23 mouse cellular contexts compared by ENCODE assay signal in the genomic region with DNA sequence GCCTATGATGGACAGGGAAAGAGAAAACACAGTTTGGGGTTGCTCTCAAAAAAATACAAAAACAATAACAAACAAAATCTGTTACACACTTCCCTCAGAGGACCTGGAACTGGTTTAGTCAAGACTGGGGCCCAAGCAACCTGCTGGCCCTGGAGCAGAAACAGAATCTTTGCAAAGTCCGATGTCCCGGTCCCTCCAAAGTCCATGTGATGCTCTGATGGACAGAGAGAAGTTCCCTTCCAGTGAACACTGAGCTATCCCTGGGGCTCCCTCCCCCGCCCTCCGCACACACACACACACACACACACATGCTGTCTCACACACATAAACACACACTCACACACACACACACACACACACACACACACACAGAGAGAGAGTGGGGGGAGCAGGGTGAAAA. TPM values are rescaled to one million over a fixed set of nuclear protein-coding genes. Genes with fewer than 3 reads are reported as not detected.
DNase-seq lines count a peak whose midpoint lies in the region; ATAC-seq and TF ChIP-seq lines count a peak whose summit lies in the region.
"Had no signal": no experiment of that assay in that cellular context is flagged by ENCODE, and none has a peak within 500 bp of the region (broad histone marks: within the 10 kb centered on the region; RNA-seq: fewer than 3 reads in every experiment).

No protein-coding gene starts in this region.

- peaks cover 31% of the 10 kb centered on the region for H3K4me1 ChIP-seq in heart, embryonic 15.5 days (replicated peaks)
- peaks cover 12% of the 10 kb centered on the region for H3K4me1 ChIP-seq in heart, postnatal 0 days (ENCODE audit: control insufficient read depth, insufficient read depth)
- H3K4me1 ChIP-seq: embryonic facial prominence, embryonic 13.5 days; forebrain, embryonic 15.5 days; hindbrain, embryonic 15.5 days; intestine, embryonic 15.5 days; limb, embryonic 10.5 days; midbrain, embryonic 13.5 days; neural tube, embryonic 13.5 days had no signal

- 62% methylated on average over 4 of the region's 4 CpGs for WGBS in heart, embryonic 15.5 days
- WGBS in heart, postnatal 0 days = 65% methylated on average over 4 of the region's 4 CpGs

- no peak for TF ChIP-seq EP300 in heart, postnatal 0 days (IDR thresholded peaks at IDR 0.05; ENCODE audit: low read depth)

- no peak for DNase-seq in gastrocnemius, adult 2 months
- DNase-seq in gastrocnemius, adult 8-10 months (ENCODE audit: low spot score in 2 of 2) = no peak
- DNase-seq in heart, adult 18-20 months = no peak
- DNase-seq in heart, postnatal 0 days (ENCODE audit: low spot score) = no peak
- DNase-seq in kidney, postnatal 14 days = peak; percentile 66
- DNase-seq in adrenal gland, adult 18-20 months (ENCODE audit: low spot score in 2 of 2) = no peak
- DNase-seq in right cerebral cortex, adult 2 months (ENCODE audit: low spot score in 2 of 2) = no peak
- DNase-seq: adrenal gland, postnatal 14 days; cerebellum, adult 9-11 months; liver, postnatal 0 days; lung, postnatal 14 days; right cerebral cortex, postnatal 14 days; thymus, postnatal 36 days had no signal

- H3K27ac ChIP-seq in gastrocnemius, adult 2 months = peak overlapping the region; percentile 12; the same call in 1 of the 2 replicates
- peak overlapping the region; percentile 92 for H3K27ac ChIP-seq in heart, embryonic 15.5 days
- H3K27ac ChIP-seq in heart, postnatal 0 days (ENCODE audit: low read depth) = peak overlapping the region; percentile 87
- H3K27ac ChIP-seq: embryonic facial prominence, embryonic 13.5 days; forebrain, embryonic 15.5 days; hindbrain, embryonic 15.5 days; intestine, embryonic 15.5 days; limb, embryonic 10.5 days; midbrain, embryonic 13.5 days; neural tube, embryonic 13.5 days had no signal

- no peak overlapping the region for H3K4me3 ChIP-seq in gastrocnemius, adult 2 months
- H3K4me3 ChIP-seq in heart, embryonic 15.5 days = no peak overlapping the region
- H3K4me3 ChIP-seq in heart, postnatal 0 days (ENCODE audit: low read depth, low read length) = no peak overlapping the region
- H3K4me3 ChIP-seq: embryonic facial prominence, embryonic 13.5 days; forebrain, embryonic 15.5 days; hindbrain, embryonic 15.5 days; intestine, embryonic 15.5 days; limb, embryonic 10.5 days; midbrain, embryonic 13.5 days; neural tube, embryonic 13.5 days had no signal

- no peak overlapping the region for H3K4me2 ChIP-seq in heart, embryonic 15.5 days
- H3K4me2 ChIP-seq in heart, postnatal 0 days (ENCODE audit: low read depth, low read length) = no peak overlapping the region
- H3K4me2 ChIP-seq: embryonic facial prominence, embryonic 13.5 days; forebrain, embryonic 15.5 days; hindbrain, embryonic 15.5 days; intestine, embryonic 15.5 days; midbrain, embryonic 13.5 days; neural tube, embryonic 13.5 days had no signal

- no peaks in the 10 kb centered on the region for H3K9me3 ChIP-seq in heart, embryonic 15.5 days (replicated peaks)
- H3K9me3 ChIP-seq in heart, postnatal 0 days (replicated peaks; ENCODE audit: control insufficient read depth, low read length) = no peaks in the 10 kb centered on the region
- H3K9me3 ChIP-seq: embryonic facial prominence, embryonic 13.5 days; forebrain, embryonic 15.5 days; G1E; hindbrain, embryonic 15.5 days; intestine, embryonic 15.5 days; limb, embryonic 10.5 days; midbrain, embryonic 13.5 days; neural tube, embryonic 13.5 days had no signal

- H3K36me3 ChIP-seq in heart, embryonic 15.5 days = no peaks in the 10 kb centered on the region
- H3K36me3 ChIP-seq in heart, postnatal 0 days (replicated peaks; ENCODE audit: control insufficient read depth, insufficient read depth, low read length) = no peaks in the 10 kb centered on the region
- H3K36me3 ChIP-seq: embryonic facial prominence, embryonic 13.5 days; forebrain, embryonic 15.5 days; G1E; hindbrain, embryonic 15.5 days; intestine, embryonic 15.5 days; limb, embryonic 10.5 days; midbrain, embryonic 13.5 days; neural tube, embryonic 13.5 days had no signal

- no peak overlapping the region for H3K9ac ChIP-seq in heart, embryonic 15.5 days
- no peak overlapping the region for H3K9ac ChIP-seq in heart, postnatal 0 days (replicated peaks; ENCODE audit: low read depth, low read length)
- H3K9ac ChIP-seq: embryonic facial prominence, embryonic 13.5 days; forebrain, embryonic 15.5 days; hindbrain, embryonic 15.5 days; intestine, embryonic 15.5 days; liver, postnatal 0 days; midbrain, embryonic 13.5 days; neural tube, embryonic 13.5 days had no signal

- ATAC-seq in heart, embryonic 15.5 days (replicated peaks; ENCODE audit: insufficient number of reproducible peaks, insufficient read depth, low FRiP score, low read depth) = no peak
- ATAC-seq in heart, postnatal 0 days (ENCODE audit: insufficient read depth, low read depth) = no peak
- ATAC-seq: activated CD4-positive, CD25-positive, alpha-beta regulatory T cell, adult 4 months; forebrain, embryonic 15.5 days; intestine, embryonic 15.5 days; liver, postnatal 0 days; midbrain, embryonic 13.5 days had no signal

- no peak for TF ChIP-seq CTCF in gastrocnemius, adult 2 months (IDR thresholded peaks at IDR 0.05)
- no peak for TF ChIP-seq CTCF in heart, postnatal 0 days (IDR thresholded peaks at IDR 0.05; ENCODE audit: low read depth)

- intact Hi-C loops in gastrocnemius, adult 2 months (cut with DNase I) = no loop called here

- no peaks in the 10 kb centered on the region for H3K27me3 ChIP-seq in heart, embryonic 15.5 days
- no peaks in the 10 kb centered on the region for H3K27me3 ChIP-seq in heart, postnatal 0 days (ENCODE audit: control insufficient read depth, insufficient read depth, low read length)
- H3K27me3 ChIP-seq: embryonic facial prominence, embryonic 13.5 days; forebrain, embryonic 15.5 days; hindbrain, embryonic 15.5 days; intestine, embryonic 15.5 days; midbrain, embryonic 13.5 days; neural tube, embryonic 13.5 days had no signal

RNA-seq across cellular contexts. Expression of a gene that starts 28.5 kb away (rescaled TPM):
- total RNA-seq in gastrocnemius, adult 2 months (2021) = 10 to 100 TPM; 11.9 to 31.5 TPM
- 10 to 100 TPM; 11.5 to 18.8 (median 16.5) TPM for total RNA-seq in gastrocnemius, adult 8-10 months (2022)
- 3.5 and 4.3 TPM in 2 replicates for polyA plus RNA-seq in heart, embryonic 15.5 days (2015; fragmentation: Nextera tagmentation; extraction: Ambion mirVana)
- 10 to 100 TPM; 25.4 to 31.1 TPM for total RNA-seq in heart, adult 18-20 months (2021)
- total RNA-seq in heart, postnatal 0 days (2014; rRNA removed; ENCODE audit: low replicate concordance) = 12.9 and 23.3 TPM in 2 replicates
- 5.1 and 5.6 TPM in 2 replicates for polyA plus RNA-seq in heart, postnatal 0 days (2015; fragmentation: Nextera tagmentation; extraction: Ambion mirVana)
- total RNA-seq in adrenal gland, adult 18-20 months (2021) = 1 to 10 TPM; 1.3 to 4.4 TPM
- polyA plus RNA-seq: G1E had no signal

RNA-seq across cellular contexts. Expression of a gene that starts 57.6 kb away (rescaled TPM):
- total RNA-seq in gastrocnemius, adult 2 months (2021) = not detected
- total RNA-seq in gastrocnemius, adult 8-10 months (2022) = not detected
- polyA plus RNA-seq in heart, embryonic 15.5 days (2015; fragmentation: Nextera tagmentation; extraction: Ambion mirVana) = 1.7 and 2.2 TPM in 2 replicates
- not detected for total RNA-seq in heart, adult 18-20 months (2021)
- 3.5 TPM in 1 of 2 replicates, not detected in the other for total RNA-seq in heart, postnatal 0 days (2014; rRNA removed; ENCODE audit: low replicate concordance)
- polyA plus RNA-seq in heart, postnatal 0 days (2015; fragmentation: Nextera tagmentation; extraction: Ambion mirVana) = 2.4 and 2.5 TPM in 2 replicates
- 1 to 10 TPM; 3.7 to 4.9 TPM for total RNA-seq in adrenal gland, adult 18-20 months (2021)

Comparison
In these comparisons a context has a peak if more than half of its experiments do, and no peak if none do; other contexts are left out.
1. H3K27ac ChIP-seq: peak in every context shown above with its lines; median percentile 92 in heart, embryonic 15.5 days; 87 in heart, postnatal 0 days; 12 in gastrocnemius, adult 2 months.